Mouse (Mus musculus) neutrophil, adult 5-6 weeks (primary cell): ENCODE data around the gene Tbx21. TPM values are rescaled to one million over a fixed set of nuclear protein-coding genes. Genes with fewer than 3 reads are reported as not detected.

Experiments used
- ATAC-seq: fragments of 151-379, 151-347 bp; 2 replicates; pipeline ENCODE4 v1.8.0; 2017; ENCODE audit warnings: mild to moderate bottlenecking, moderate TSS enrichment; ENCODE audit not compliant: insufficient number of reproducible peaks, poor library complexity, low FRiP score, severe bottlenecking; ENCODE audit errors: extremely low read depth
- total RNA-seq: library from RNA; stranded (forward); fragments of 200-1000 nt; gene quantifications from 2 replicates; pipeline ENCODE4 v1.2.3, GENCODE M21; 2017

Gene Tbx21
- total RNA-seq, 1 experiment from 2014 or later = 1.3 TPM

DNA sequence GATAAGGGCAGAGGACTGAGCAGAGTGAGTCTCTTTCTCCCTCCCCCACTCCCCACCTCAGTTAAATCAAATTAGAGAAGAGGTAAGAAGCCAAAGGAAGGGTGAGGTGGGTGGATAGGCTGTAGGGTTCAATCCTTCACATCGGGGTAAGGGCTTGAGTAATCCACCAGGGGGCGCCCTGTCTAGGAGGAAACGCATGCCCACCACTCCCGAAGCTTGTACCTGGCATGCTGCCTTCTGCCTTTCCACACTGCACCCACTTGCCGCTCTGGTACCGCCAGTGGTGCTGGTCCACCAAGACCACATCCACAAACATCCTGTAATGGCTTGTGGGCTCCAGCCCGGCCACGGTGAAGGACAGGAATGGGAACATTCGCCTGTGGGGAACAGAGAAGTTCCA, 13.4 kb downstream of the Tbx21 start:
- peak; percentile 78 for ATAC-seq

DNA sequence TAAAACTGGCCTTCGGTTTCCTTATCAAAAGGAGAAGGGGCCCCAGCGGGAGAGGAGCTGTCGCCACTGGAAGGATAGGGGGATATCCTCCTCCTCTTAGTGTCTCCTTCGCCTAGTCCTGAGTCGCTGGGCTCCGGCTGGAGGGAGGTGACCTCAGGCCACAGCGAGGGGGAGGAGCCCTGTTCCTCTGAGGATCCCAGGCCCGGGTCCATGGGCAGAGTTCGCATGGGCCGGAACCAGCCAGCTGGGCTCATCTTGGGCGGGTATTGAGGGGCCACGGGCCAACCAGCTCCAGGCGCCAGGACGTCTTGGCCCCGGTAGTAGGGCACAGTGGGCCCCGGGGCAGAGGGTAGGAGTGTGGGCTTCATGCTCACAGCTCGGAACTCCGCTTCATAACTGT, 16.3 kb downstream of the Tbx21 start:
- no peak for ATAC-seq

GRCm38 (mm10) chr11:97094600-97094999, 20.5 kb downstream of the Tbx21 start:
- no peak for ATAC-seq

DNA sequence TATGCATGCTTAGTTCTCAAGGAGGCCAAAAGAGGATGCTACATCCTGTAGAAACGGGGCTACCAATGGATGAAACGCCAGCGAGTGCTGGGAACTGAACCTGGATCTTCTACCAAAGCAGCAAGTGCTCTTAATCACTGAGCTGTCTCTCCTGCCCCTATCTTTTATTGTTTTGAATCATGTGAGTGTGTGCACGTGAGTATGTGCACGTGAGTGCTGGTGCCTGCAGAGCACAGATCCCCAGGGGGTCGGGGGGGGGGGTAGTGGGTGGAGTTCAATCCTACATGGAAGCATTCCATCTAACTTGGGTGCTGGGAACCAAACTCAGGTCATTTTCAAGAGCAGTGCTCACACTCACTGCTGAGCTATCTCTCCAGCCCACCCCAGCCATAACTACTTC, 28.8 kb downstream of the Tbx21 start:
- no peak for ATAC-seq

DNA sequence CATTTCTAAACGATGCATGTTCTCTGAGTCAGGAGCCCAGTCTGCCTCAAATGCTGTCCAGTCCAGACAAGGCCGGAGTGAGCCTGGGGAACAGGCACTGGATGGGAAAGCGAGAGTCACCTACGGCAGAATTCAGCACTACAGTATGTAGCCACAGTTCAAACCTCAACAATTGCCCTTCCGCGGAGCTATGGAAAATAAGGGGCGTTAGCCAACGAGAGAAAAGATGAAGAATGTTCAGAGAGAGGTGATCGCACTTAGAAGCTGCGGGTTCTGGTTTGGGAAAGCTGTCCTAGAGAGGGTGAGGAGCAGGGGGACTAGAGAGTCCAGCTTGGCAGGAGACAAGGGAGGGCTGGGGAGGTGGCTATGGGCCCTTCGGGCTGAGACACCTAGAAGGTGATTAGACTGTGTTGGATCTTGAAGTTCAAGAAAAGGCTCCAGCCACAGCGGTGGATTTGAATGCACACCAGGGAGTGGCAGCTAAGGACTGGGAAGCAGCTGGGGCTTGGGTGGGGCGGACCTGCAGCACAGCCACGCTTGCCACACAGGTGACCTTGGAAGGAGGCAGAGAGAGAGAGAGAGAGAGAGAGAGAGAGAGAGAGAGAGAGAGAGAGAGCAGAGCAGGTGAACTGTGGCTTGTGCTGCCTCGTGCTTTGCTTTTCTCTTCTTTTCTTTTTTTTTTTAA, 30.2 kb downstream of the Tbx21 start:
- ATAC-seq = no peak

DNA sequence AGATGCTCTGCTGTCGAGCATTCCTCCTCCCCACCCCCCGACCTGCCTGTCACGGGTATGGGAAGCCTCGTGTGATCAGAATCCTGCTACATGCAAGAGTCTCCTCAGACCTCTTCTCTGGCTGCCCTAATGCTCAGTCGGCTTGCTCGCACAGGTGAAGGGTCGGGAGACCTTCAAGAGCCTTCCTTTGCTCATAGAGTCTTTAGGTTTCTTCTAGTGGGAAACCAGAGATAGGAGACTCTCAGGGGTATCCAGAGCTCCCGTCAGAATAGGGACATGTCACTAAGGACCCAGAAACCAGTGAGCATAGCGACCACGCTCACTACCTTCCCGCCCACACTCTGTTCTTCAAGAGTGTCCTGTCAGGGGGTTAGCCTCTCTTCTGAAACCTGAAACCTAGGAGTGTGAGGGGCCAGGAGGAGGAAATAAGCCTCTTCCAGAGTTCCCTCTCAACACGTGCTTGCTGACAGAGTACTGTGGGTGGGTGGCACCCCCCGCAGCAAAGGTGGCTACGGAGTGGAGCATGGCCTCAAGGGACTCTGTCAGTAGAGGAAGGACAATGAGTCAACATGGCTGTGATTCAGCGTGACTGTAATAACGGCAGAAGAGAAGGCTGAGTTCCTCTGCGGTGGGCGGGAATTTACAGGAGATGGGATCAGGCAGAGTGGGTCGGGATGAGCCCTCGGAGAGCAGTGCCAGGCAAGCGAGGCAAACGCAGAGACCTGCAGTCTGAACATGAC, 31.6 kb downstream of the Tbx21 start:
- no peak for ATAC-seq

DNA sequence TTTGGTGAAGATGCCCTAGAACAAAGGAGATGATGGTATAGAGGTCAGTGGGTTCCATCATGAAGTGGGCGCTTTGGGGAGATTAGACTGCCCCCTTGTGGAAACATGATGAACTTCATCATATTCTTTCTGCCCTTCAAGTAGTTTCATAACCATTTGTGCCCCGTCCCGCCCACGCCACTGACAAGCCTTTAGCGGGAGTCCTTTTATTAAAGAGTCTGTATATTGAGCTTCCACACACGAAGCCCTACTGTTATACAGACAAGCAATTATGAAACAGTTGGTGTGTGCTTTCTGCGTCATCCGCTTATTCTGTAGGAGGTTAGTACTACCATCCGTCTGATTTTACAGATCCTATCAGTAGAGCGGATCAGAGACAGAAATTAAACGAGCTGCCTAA, 32.2 kb downstream of the Tbx21 start:
- peak; percentile 57; the same call in 1 of the 2 replicates for ATAC-seq

DNA sequence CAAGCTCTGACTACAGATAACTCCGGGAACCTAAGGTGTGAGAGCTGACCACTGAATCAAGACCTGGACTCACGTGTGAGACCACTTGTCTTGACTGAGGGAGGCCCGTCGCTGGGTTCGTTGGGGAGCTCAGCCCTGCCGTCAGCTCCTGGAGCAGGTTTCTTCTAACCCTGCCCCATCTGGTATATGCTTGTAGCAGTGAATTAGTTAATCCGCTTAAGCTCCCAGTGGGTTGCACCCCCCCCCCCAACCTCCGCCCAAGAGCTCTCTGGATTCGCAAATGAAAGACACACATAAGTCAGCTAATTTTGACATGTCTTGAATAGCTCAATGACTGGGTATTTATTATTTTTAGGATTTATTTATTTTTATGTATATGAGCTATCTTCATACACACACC, 34.8 kb downstream of the Tbx21 start:
- ATAC-seq = no peak

DNA sequence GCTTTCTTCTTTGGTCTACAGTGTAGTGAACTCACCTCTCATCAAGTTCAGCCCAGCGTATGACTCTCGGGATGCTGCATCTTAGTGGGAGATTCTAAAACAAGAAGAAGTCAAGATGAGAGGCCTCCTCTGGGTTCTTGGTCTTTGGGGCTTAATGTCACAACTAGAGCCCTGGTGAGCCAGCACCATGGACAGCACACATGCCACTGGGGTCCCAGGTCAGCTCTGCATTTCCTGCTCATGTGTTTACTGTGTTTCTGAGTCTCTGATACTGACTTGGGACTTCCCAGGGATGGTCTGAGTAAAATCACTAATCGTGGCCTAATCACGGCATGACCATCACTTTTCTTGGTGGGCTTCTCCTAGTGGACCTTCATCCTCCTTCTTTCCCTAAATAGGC, 36.4 kb downstream of the Tbx21 start:
- ATAC-seq = no peak

GRCm38 (mm10) chr11:97074235-97074634, 40.9 kb downstream of the Tbx21 start:
- no peak for ATAC-seq

DNA sequence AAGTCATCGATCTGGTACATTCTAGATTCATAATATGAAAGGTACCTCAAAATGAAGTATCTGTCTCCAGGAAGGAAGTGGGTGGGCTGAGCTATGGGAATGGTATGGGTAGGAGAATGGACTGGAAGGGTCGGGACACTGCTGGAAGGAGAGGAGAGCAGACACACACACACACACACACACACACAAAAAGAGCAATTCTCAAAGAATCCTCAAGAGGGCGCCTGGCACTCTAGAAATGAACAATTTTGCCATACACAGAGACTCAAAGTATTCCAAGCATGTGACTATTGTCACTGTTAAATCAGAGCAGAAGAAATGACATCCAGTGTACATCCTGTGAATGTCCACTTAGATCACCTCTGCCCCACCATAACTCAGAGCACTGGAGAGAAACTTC, 42.6 kb downstream of the Tbx21 start:
- peak; percentile 48; the same call in 1 of the 2 replicates for ATAC-seq

DNA sequence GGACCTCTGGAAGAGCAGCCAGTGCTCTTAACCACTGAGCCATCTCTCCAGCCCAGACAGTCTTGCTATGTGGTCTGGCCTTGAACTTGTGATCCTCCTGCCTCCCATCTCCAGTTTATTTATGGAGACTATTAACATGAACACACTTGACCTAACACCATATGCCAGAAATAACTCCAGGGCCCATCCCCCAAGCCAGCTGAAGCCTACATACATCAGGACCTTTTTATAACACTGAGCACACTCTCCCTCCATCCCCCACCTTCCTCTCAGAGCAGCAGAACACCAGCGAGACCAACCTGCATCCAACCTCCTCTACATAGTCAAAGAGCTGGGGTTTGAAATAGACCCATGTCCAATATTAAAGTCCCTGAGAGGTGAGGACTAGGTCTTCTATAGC, 44.0 kb downstream of the Tbx21 start:
- ATAC-seq = no peak

DNA sequence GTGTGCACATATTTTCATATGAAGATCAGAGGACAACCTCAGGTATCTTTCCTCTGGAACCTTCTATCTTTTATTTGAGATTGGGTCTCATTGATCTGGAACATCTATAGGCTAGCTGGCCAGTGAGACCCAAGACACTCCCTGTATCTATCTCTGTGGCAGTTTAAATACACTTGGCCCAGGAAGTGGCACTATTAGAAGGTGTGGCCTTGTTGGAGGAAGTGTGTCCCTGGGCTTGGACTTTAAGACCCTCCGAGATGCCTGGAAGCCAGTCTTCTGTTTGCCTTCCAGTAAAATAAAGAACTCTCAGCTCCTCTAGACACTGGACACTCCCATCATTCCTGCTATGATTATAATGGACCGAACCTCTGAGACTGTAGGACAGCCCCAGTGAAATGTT, 45.4 kb downstream of the Tbx21 start:
- ATAC-seq = no peak

DNA sequence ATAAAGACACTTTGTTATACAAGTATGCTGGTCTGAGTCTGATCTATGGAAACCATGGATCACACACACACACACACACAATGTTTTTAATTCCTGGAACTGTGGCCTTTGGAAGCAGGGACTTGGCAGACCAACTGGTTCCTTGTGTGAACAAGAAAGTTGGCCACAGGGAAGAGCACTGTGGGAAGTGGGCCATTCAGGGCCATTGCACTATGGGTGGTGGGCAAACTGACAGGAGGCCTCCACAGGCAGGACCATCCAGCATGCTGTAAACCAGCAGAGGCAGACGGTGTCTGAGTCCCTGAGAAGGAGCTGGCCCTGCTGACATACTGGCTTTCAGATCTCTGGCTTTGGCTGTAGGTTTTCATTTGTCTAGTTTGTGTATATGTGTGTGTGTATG, 45.8 kb downstream of the Tbx21 start:
- ATAC-seq = no peak

DNA sequence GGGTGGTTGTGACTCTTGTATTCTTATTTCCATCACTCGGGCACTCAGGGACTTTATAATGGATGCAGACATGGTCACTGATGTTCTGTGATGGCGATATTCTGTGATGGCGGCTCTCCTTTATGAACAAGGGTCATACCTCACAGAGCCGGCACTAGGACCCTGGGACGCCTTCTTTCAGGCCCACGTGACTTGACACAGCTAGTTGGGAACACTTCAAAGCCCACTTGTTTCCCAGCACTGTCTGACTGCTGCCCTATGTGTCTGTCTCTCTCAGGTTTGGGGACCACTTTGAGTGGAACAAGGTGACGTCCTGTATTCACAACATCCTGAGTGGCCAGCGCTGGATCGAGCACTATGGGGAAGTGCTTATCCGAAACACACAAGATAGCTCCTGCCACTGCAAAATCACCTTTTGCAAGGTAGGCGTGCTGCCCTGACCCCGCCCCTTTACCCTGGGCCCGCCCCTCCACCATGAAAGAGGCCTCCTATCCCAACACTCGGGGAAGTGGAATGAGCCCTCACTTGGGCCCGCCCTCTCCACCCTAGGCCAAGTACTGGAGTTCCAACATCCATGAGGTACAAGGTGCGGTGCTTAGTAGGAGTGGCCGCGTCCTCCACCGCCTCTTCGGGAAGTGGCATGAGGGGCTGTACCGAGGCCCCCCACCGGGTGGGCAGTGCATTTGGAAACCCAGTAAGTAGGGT, 48.3 kb downstream of the Tbx21 start:
- no peak for ATAC-seq

DNA sequence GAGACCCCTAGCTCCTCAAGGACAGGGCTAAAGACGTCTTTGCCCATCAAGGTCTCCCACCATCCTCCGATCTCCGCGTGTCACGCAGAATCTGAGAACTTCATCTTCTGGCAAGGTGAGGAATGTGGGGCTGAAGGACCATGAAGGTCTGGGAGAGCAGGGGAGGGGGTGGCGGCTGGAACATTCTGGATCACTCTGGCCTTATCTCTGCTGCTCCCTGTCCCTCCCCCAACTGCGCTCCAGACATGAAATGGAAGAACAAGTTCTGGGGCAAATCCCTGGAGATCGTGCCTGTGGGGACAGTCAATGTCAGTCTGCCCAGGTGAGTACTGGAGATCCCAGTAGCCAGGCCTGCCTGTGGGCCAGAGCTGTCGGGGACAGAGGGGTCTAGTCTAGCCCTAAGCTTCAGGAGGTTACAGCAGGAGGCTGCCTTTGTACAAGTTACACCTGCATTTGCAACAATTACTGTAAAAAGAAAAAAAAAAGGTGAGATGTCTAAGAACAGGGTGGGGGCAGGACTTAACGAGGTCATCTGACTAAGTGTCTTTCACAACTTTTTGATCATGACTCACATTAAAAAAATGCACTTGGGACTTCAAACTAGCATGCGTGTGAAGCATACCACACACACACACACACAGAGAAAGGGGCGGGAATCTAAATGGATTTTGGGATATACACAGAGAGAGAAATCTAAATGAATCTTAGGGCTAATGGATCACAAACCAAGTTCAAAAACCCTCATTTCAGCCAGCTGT, 49.4 kb downstream of the Tbx21 start:
- no peak for ATAC-seq

DNA sequence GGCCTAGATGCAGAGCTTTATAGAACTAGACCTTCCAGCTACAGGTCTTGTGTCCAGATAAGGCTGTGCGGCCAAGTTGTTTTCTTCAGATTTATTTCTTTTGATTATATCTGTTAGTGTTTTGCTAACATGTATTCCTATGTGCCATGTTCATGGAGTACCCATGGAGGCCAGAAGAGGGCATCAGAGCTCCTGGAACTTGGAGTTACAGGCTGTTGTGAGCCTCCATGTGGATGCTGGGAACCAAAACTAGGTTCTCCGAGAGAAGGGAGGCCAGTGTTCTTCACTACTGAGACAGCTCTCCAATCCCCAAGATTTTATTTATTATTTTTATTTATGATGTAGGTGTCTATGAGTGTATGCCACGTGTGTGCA, 51.2 kb downstream of the Tbx21 start:
- no peak for ATAC-seq

DNA sequence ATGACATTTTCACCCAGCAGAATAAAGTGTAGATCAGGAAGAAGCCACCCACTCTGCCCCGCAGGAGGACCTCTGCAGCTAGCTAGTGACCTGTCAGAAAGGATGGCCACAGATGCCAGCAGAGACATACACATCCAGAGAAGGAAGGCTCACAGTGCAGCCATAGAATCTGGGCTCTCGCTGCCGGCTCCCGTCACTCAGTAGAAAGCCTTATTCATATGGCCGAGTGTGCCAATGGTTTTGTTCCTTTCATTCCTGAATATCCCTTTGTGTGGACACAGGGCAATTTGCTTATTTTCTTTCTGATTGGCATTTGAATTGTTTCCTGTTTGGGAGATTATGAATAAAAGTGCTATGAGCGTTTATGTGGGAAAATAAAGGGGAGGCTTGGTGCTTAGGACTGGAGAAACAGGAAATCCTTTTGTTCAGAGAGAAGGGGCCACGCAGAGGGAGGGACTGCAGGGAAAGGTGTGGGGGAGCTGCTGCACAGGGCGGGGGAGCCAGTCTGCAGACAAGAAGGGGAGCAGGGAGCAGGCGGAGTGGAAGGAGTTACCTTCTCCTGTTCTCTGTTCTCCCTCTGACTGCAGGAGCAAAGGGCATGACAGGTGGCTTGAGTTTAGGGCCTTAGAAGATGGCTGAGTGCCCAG, 51.7 kb downstream of the Tbx21 start:
- no peak for ATAC-seq

- ATAC-seq = peak; percentile 34
These were observed 62.9 kb downstream of the Tbx21 start for GRCm38 (mm10) chr11:97052219-97052646.
